Comparison of ENCODE assay signal across 9 mouse cellular contexts in genomic region chr5:113271207-113271811, GRCm38 (mm10). TPM values are rescaled to one million over a fixed set of nuclear protein-coding genes. Genes with fewer than 3 reads are reported as not detected.
DNase-seq lines count a peak whose midpoint lies in the region; ATAC-seq and TF ChIP-seq lines count a peak whose summit lies in the region.
"Had no signal": no experiment of that assay in that cellular context is flagged by ENCODE, and none has a peak within 500 bp of the region (broad histone marks: within the 10 kb centered on the region; RNA-seq: fewer than 3 reads in every experiment).

No protein-coding gene starts in this region.

- no peak overlapping the region for H3K27ac ChIP-seq in kidney, postnatal 0 days
- H3K27ac ChIP-seq in kidney, embryonic 14.5 days (ENCODE audit: low read depth, low read length), result no peak overlapping the region
- H3K27ac ChIP-seq in intestine, embryonic 16.5 days (ENCODE audit: low read length), result no peak overlapping the region
- no peak overlapping the region for H3K27ac ChIP-seq in midbrain, embryonic 15.5 days
- H3K27ac ChIP-seq: heart, embryonic 13.5 days had no signal

- H3K4me3 ChIP-seq in kidney, postnatal 0 days (replicated peaks; ENCODE audit: low read depth, low read length), result no peak overlapping the region
- H3K4me3 ChIP-seq in kidney, embryonic 14.5 days (ENCODE audit: low read length), result no peak overlapping the region
- no peak overlapping the region for H3K4me3 ChIP-seq in intestine, embryonic 16.5 days (ENCODE audit: low read length)
- H3K4me3 ChIP-seq in midbrain, embryonic 15.5 days, result no peak overlapping the region
- H3K4me3 ChIP-seq: heart, embryonic 13.5 days had no signal

- 60% methylated on average over 11 of the region's 11 CpGs for WGBS in kidney, postnatal 0 days
- 69% methylated on average over 11 of the region's 11 CpGs for WGBS in kidney, embryonic 14.5 days
- 62% methylated on average over 11 of the region's 11 CpGs for WGBS in intestine, embryonic 16.5 days
- 77% methylated on average over 11 of the region's 11 CpGs for WGBS in midbrain, embryonic 15.5 days

- no peak overlapping the region for H3K4me2 ChIP-seq in kidney, postnatal 0 days (ENCODE audit: low read length)
- H3K4me2 ChIP-seq in kidney, embryonic 14.5 days (replicated peaks; ENCODE audit: low read depth, low read length), result no peak overlapping the region
- H3K4me2 ChIP-seq in intestine, embryonic 16.5 days (ENCODE audit: low read depth, low read length), result no peak overlapping the region
- no peak overlapping the region for H3K4me2 ChIP-seq in midbrain, embryonic 15.5 days
- H3K4me2 ChIP-seq: heart, embryonic 13.5 days had no signal

- H3K4me1 ChIP-seq in kidney, postnatal 0 days (replicated peaks; ENCODE audit: insufficient read depth, low read length), result no peaks in the 10 kb centered on the region
- H3K4me1 ChIP-seq in kidney, embryonic 14.5 days (ENCODE audit: control insufficient read depth, insufficient read depth, low read length), result no peaks in the 10 kb centered on the region
- H3K4me1 ChIP-seq in intestine, embryonic 16.5 days (ENCODE audit: control insufficient read depth, insufficient read depth, low read length), result no peaks in the 10 kb centered on the region
- no peaks in the 10 kb centered on the region; the same call in 1 of the 2 replicates for H3K4me1 ChIP-seq in midbrain, embryonic 15.5 days

- H3K27me3 ChIP-seq in kidney, postnatal 0 days (ENCODE audit: insufficient read depth, low read length), result no peaks in the 10 kb centered on the region
- H3K27me3 ChIP-seq in kidney, embryonic 14.5 days (ENCODE audit: control insufficient read depth, insufficient read depth, low read length), result no peaks in the 10 kb centered on the region
- no peaks in the 10 kb centered on the region for H3K27me3 ChIP-seq in intestine, embryonic 16.5 days (replicated peaks; ENCODE audit: control insufficient read depth, insufficient read depth, low read length)
- H3K27me3 ChIP-seq in midbrain, embryonic 15.5 days (replicated peaks), result no peaks in the 10 kb centered on the region
- H3K27me3 ChIP-seq: heart, embryonic 13.5 days had no signal

- DNase-seq in kidney, postnatal 0 days (ENCODE audit: low spot score), result peak; percentile 36
- DNase-seq in embryo, embryonic 11 days, result peak; percentile 47
- DNase-seq in right cerebral cortex, postnatal 14 days, result peak; percentile 56

- no peaks in the 10 kb centered on the region for H3K36me3 ChIP-seq in kidney, postnatal 0 days (ENCODE audit: insufficient read depth, low read length)
- no peaks in the 10 kb centered on the region for H3K36me3 ChIP-seq in kidney, embryonic 14.5 days (ENCODE audit: control insufficient read depth, insufficient read depth, low read length)
- 0 out of 2 replicates have a peak, but pooled peaks cover 4% of the 10 kb centered on the region for H3K36me3 ChIP-seq in intestine, embryonic 16.5 days (ENCODE audit: control insufficient read depth, insufficient read depth, low read length)
- H3K36me3 ChIP-seq in midbrain, embryonic 15.5 days (replicated peaks), result peaks cover 39% of the 10 kb centered on the region; the same call in 1 of the 2 replicates
- H3K36me3 ChIP-seq: heart, embryonic 13.5 days had no signal

- H3K9me3 ChIP-seq in kidney, postnatal 0 days (replicated peaks; ENCODE audit: low read length), result no peaks in the 10 kb centered on the region
- H3K9me3 ChIP-seq in kidney, embryonic 14.5 days (ENCODE audit: control insufficient read depth, low read length), result no peaks in the 10 kb centered on the region
- H3K9me3 ChIP-seq in intestine, embryonic 16.5 days (ENCODE audit: control insufficient read depth, low read length), result no peaks in the 10 kb centered on the region; the same call in 1 of the 2 replicates
- no peaks in the 10 kb centered on the region for H3K9me3 ChIP-seq in midbrain, embryonic 15.5 days
- H3K9me3 ChIP-seq: heart, embryonic 13.5 days had no signal

- no peak for TF ChIP-seq CTCF in kidney, postnatal 0 days (IDR thresholded peaks at IDR 0.05; ENCODE audit: low read depth)

- no peak overlapping the region for H3K9ac ChIP-seq in kidney, postnatal 0 days (ENCODE audit: low read depth, low read length)
- no peak overlapping the region for H3K9ac ChIP-seq in kidney, embryonic 14.5 days (ENCODE audit: low read depth, low read length)
- H3K9ac ChIP-seq in intestine, embryonic 16.5 days (ENCODE audit: low read depth, low read length), result no peak overlapping the region
- H3K9ac ChIP-seq in midbrain, embryonic 15.5 days, result no peak overlapping the region
- H3K9ac ChIP-seq: heart, embryonic 13.5 days had no signal

- no peak for ATAC-seq in kidney, postnatal 0 days (replicated peaks; ENCODE audit: low FRiP score, low read depth)
- no peak for ATAC-seq in kidney, embryonic 14.5 days (ENCODE audit: low FRiP score, low TSS enrichment)
- ATAC-seq in intestine, embryonic 16.5 days, result 0 out of 2 replicates have a peak, but pooled peaks have one; percentile 27
- no peak for ATAC-seq in inflammation-experienced regulatory T-cells, adult 6 months
- ATAC-seq in midbrain, embryonic 15.5 days (replicated peaks), result no peak

RNA-seq across cellular contexts. Expression of gene Sgsm1, which starts 39.3 kb away (rescaled TPM):
- polyA plus RNA-seq in kidney, postnatal 0 days (2015; fragmentation: Nextera tagmentation; extraction: Ambion mirVana), result 3.4 and 3.7 TPM in 2 replicates
- 3.9 and 5.0 TPM in 2 replicates for polyA plus RNA-seq in kidney, embryonic 14.5 days (2014; fragmentation: Nextera tagmentation; extraction: Ambion mirVana)
- polyA plus RNA-seq in intestine, embryonic 16.5 days (2015; fragmentation: Nextera tagmentation; extraction: Ambion mirVana), result 10.3 and 11.1 TPM in 2 replicates
- polyA plus RNA-seq in inflammation-experienced regulatory T-cells, adult 6 months (2017; shearing (Covaris generic)), result not detected
- polyA plus RNA-seq in midbrain, embryonic 15.5 days (2015; fragmentation: Nextera tagmentation; extraction: Ambion mirVana), result 23.9 and 27.4 TPM in 2 replicates

RNA-seq across cellular contexts. Expression of gene Tmem211, which starts 44.6 kb away (rescaled TPM):
- polyA plus RNA-seq in kidney, postnatal 0 days (2015; fragmentation: Nextera tagmentation; extraction: Ambion mirVana), result 0.12 and 0.22 TPM in 2 replicates
- polyA plus RNA-seq in kidney, embryonic 14.5 days (2014; fragmentation: Nextera tagmentation; extraction: Ambion mirVana), result 0.15 and 0.31 TPM in 2 replicates
- 0.13 and 0.28 TPM in 2 replicates for polyA plus RNA-seq in intestine, embryonic 16.5 days (2015; fragmentation: Nextera tagmentation; extraction: Ambion mirVana)
- not detected for polyA plus RNA-seq in inflammation-experienced regulatory T-cells, adult 6 months (2017; shearing (Covaris generic))
- polyA plus RNA-seq in midbrain, embryonic 15.5 days (2015; fragmentation: Nextera tagmentation; extraction: Ambion mirVana), result 0.09 and 0.14 TPM in 2 replicates
- polyA plus RNA-seq: heart, embryonic 13.5 days; liver, embryonic 16.5 days had no signal

RNA-seq across cellular contexts. Expression of gene 2900026A02Rik, which starts 50.3 kb away (rescaled TPM):
- 4.8 and 5.0 TPM in 2 replicates for polyA plus RNA-seq in kidney, postnatal 0 days (2015; fragmentation: Nextera tagmentation; extraction: Ambion mirVana)
- polyA plus RNA-seq in kidney, embryonic 14.5 days (2014; fragmentation: Nextera tagmentation; extraction: Ambion mirVana), result 3.9 and 5.4 TPM in 2 replicates
- 8.3 and 9.5 TPM in 2 replicates for polyA plus RNA-seq in intestine, embryonic 16.5 days (2015; fragmentation: Nextera tagmentation; extraction: Ambion mirVana)
- polyA plus RNA-seq in inflammation-experienced regulatory T-cells, adult 6 months (2017; shearing (Covaris generic)), result 1 to 10 TPM; 1.4 to 3.2 (median 1.4) TPM
- polyA plus RNA-seq in midbrain, embryonic 15.5 days (2015; fragmentation: Nextera tagmentation; extraction: Ambion mirVana), result 3.9 TPM in 2 replicates
